Mouse (Mus musculus) cortical plate, adult 2 months (tissue): ENCODE measurements at regions not wholly inside any gene's neighbourhood (a gene's known extent, or its start where the extent isn't known, plus 50 kb on each side); places are given as distances from the start of the nearest gene placed in this dataset.

Experiments used
- H3K27ac ChIP-seq: fragments of 200-500 bp; 2 replicates; pipeline ENCODE4 v1.5.1; 2012; ENCODE audit warnings: low read length, control low read depth, inconsistent platforms; ENCODE audit not compliant: insufficient read depth
- H3K4me1 ChIP-seq: fragments of 200-500 bp; 2 replicates; pipeline ENCODE4 v1.6.1; 2011; ENCODE audit warnings: low read length; ENCODE audit not compliant: control insufficient read depth, insufficient read depth
- H3K4me3 ChIP-seq: fragments of 200-500 bp; 2 replicates; pipeline ENCODE4 v1.5.1; 2011; ENCODE audit warnings: mild to moderate bottlenecking, low read length, control low read depth; ENCODE audit not compliant: insufficient read depth
- CTCF ChIP-seq: fragments of 200-500 bp; IDR thresholded peaks from 2 replicates; pipeline ENCODE4 v1.5.1; 2011; ENCODE audit warnings: mild to moderate bottlenecking, control low read depth, low read length; ENCODE audit not compliant: insufficient read depth; ENCODE audit errors: extremely low read depth
- POLR2A ChIP-seq: fragments of 200-500 bp; IDR thresholded peaks from 2 replicates; pipeline ENCODE4 v1.6.1; 2011; ENCODE audit warnings: mild to moderate bottlenecking, low read length, control low read depth; ENCODE audit not compliant: insufficient read depth; ENCODE audit errors: extremely low read depth

GRCm38 (mm10) chr13:31367226-31367625 is 188.7 kb upstream of the Foxq1 start:
- Histone ChIP-seq H3K4me3 (no peak overlapping the region), H3K27ac (no peak overlapping the region), H3K4me1 (0 out of 2 replicates have a peak, but pooled peaks cover 1% of the 10 kb centered on the region)
- no peak for TF ChIP-seq CTCF
- TF ChIP-seq POLR2A: no peak

GRCm38 (mm10) chr13:31369182-31369581 is 186.8 kb upstream of the Foxq1 start:
- Histone ChIP-seq H3K4me3 (no peak overlapping the region), H3K4me1 (0 out of 2 replicates have a peak, but pooled peaks cover 1% of the 10 kb centered on the region), H3K27ac (no peak overlapping the region)
- TF ChIP-seq POLR2A: no peak
- TF ChIP-seq CTCF: no peak

GRCm38 (mm10) chr13:31370873-31371272 is 185.1 kb upstream of the Foxq1 start:
- no peaks in the 10 kb centered on the region for H3K4me1 ChIP-seq
- H3K4me3 ChIP-seq: no peak overlapping the region
- TF ChIP-seq CTCF: no peak
- TF ChIP-seq POLR2A: no peak
- H3K27ac ChIP-seq: no peak overlapping the region

GRCm38 (mm10) chr13:31374006-31374405 is 181.9 kb upstream of the Foxq1 start:
- Histone ChIP-seq H3K4me3 (no peak overlapping the region), H3K4me1 (no peaks in the 10 kb centered on the region), H3K27ac (no peak overlapping the region)
- no peak for TF ChIP-seq CTCF
- no peak for TF ChIP-seq POLR2A

GRCm38 (mm10) chr13:31393421-31394215 is 162.3 kb upstream of the Foxq1 start:
- Histone ChIP-seq H3K4me1 (no peaks in the 10 kb centered on the region), H3K4me3 (no peak overlapping the region), H3K27ac (no peak overlapping the region)
- TF ChIP-seq POLR2A (no peak), CTCF (no peak)

GRCm38 (mm10) chr13:31396216-31396910 is 159.6 kb upstream of the Foxq1 start:
- no peak for TF ChIP-seq CTCF
- no peak for TF ChIP-seq POLR2A
- Histone ChIP-seq H3K27ac (no peak overlapping the region), H3K4me3 (no peak overlapping the region), H3K4me1 (no peaks in the 10 kb centered on the region)

GRCm38 (mm10) chr13:31397246-31397645 is 158.7 kb upstream of the Foxq1 start:
- Histone ChIP-seq H3K4me1 (no peaks in the 10 kb centered on the region), H3K27ac (no peak overlapping the region), H3K4me3 (no peak overlapping the region)
- no peak for TF ChIP-seq POLR2A
- TF ChIP-seq CTCF: no peak

- no peak overlapping the region for H3K27ac ChIP-seq
- no peak for TF ChIP-seq CTCF
- no peak for TF ChIP-seq POLR2A
- no peak overlapping the region for H3K4me3 ChIP-seq
- no peaks in the 10 kb centered on the region for H3K4me1 ChIP-seq
Observed at GRCm38 (mm10) chr13:31400401-31400800, 155.5 kb upstream of the Foxq1 start.

- H3K4me1 ChIP-seq: no peaks in the 10 kb centered on the region
- H3K27ac ChIP-seq: no peak overlapping the region
- H3K4me3 ChIP-seq: no peak overlapping the region
- TF ChIP-seq POLR2A: no peak
- TF ChIP-seq CTCF: no peak
Observed at GRCm38 (mm10) chr13:31405312-31405711, 150.6 kb upstream of the Foxq1 start.
